Mouse (Mus musculus) kidney, adult 18-20 months (tissue): ENCODE measurements around the gene Galnt6.
A peak's percentile ranks its signal among the peaks of the same experiment; 100 is the strongest.

Source experiments
- DNase-seq: peaks from one replicate; pipeline ENCODE4 v3.0.0; 2021

Galnt6 gene

GRCm38 (mm10) chr15:100679005-100679404 is 50.2 kb downstream of the Galnt6 start:
- DNase-seq: no peak

- DNase-seq: peak; percentile 83
Observed at GRCm38 (mm10) chr15:100678581-100678980, 50.6 kb downstream of the Galnt6 start.

GRCm38 (mm10) chr15:100677675-100678074 is 51.5 kb downstream of the Galnt6 start:
- DNase-seq: no peak

GRCm38 (mm10) chr15:100676521-100676920 is 52.7 kb downstream of the Galnt6 start:
- DNase-seq: no peak

GRCm38 (mm10) chr15:100675486-100675885 is 53.7 kb downstream of the Galnt6 start:
- DNase-seq: no peak

- no peak for DNase-seq
Observed at GRCm38 (mm10) chr15:100674566-100674965, 54.6 kb downstream of the Galnt6 start.

GRCm38 (mm10) chr15:100673585-100674391 is 55.4 kb downstream of the Galnt6 start:
- no peak for DNase-seq

- DNase-seq: no peak
Observed at GRCm38 (mm10) chr15:100670833-100671232, 58.3 kb downstream of the Galnt6 start.

- DNase-seq: no peak
Observed at GRCm38 (mm10) chr15:100670004-100670403, 59.2 kb downstream of the Galnt6 start.

GRCm38 (mm10) chr15:100669337-100669736 is 59.8 kb downstream of the Galnt6 start, which contains the start of gene Bin2:
Bin2 (minus strand) TSS chr15:100669553.
- no peak for DNase-seq

- DNase-seq: no peak
Observed at GRCm38 (mm10) chr15:100667871-100668545, 61.2 kb downstream of the Galnt6 start.

GRCm38 (mm10) chr15:100667420-100667819 is 61.8 kb downstream of the Galnt6 start:
- DNase-seq: no peak

GRCm38 (mm10) chr15:100666851-100667250 is 62.3 kb downstream of the Galnt6 start:
- DNase-seq: no peak

GRCm38 (mm10) chr15:100666219-100666696 is 62.9 kb downstream of the Galnt6 start:
- no peak for DNase-seq

GRCm38 (mm10) chr15:100665411-100666218 is 63.6 kb downstream of the Galnt6 start:
- no peak for DNase-seq

GRCm38 (mm10) chr15:100664813-100665274 is 64.3 kb downstream of the Galnt6 start:
- DNase-seq: no peak

- DNase-seq: no peak
Observed at GRCm38 (mm10) chr15:100660805-100661204, 68.4 kb downstream of the Galnt6 start.

- DNase-seq: peak; percentile 56
Observed at GRCm38 (mm10) chr15:100660306-100660705, 68.9 kb downstream of the Galnt6 start.

- DNase-seq: no peak
Observed at GRCm38 (mm10) chr15:100655201-100655600, 74.0 kb downstream of the Galnt6 start.

GRCm38 (mm10) chr15:100654271-100654670 is 74.9 kb downstream of the Galnt6 start:
- no peak for DNase-seq

- no peak for DNase-seq
Observed at GRCm38 (mm10) chr15:100651610-100652009, 77.6 kb downstream of the Galnt6 start.

GRCm38 (mm10) chr15:100650111-100650510 is 79.1 kb downstream of the Galnt6 start:
- DNase-seq: no peak

GRCm38 (mm10) chr15:100646161-100646560 is 83.0 kb downstream of the Galnt6 start:
- DNase-seq: no peak
